Mouse (Mus musculus) C2C12 (cell line): ENCODE results near the gene Atxn7.

Experiments
- CTCF ChIP-seq: IDR thresholded peaks from one replicate; pipeline ENCODE4 v1.5.1; 2011; ENCODE audit not compliant: control insufficient read depth, insufficient read depth, insufficient read length
- FOSL1 ChIP-seq: IDR thresholded peaks from one replicate; pipeline ENCODE4 v1.8.0; 2011; ENCODE audit warnings: mild to moderate bottlenecking, low read length; ENCODE audit not compliant: poor library complexity, insufficient read depth, severe bottlenecking
- MYOG ChIP-seq: IDR thresholded peaks from one replicate; pipeline ENCODE4 v1.6.1; 2011; ENCODE audit not compliant: control insufficient read depth, insufficient read length; ENCODE audit errors: extremely low read depth
- USF1 ChIP-seq: IDR thresholded peaks from one replicate; pipeline ENCODE4 v1.6.1; 2011; ENCODE audit warnings: low read depth, mild to moderate bottlenecking, control low read depth, moderate library complexity

GRCm38 (mm10) chr14:14080604-14081194 lies 119.5 kb downstream of the Atxn7 start:
- TF ChIP-seq CTCF (no peak), MYOG (no peak), FOSL1 (no peak), USF1 (no peak)
